Mouse (Mus musculus): ENCODE measurements around the gene Casc4. TPM values are rescaled to one million over a fixed set of nuclear protein-coding genes. Genes with fewer than 3 reads are reported as not detected.
A peak's percentile ranks its signal among the peaks of the same experiment; 100 is the strongest.
"Not testable (repeated sequence)": the region's sequence is repeated elsewhere in the genome, so short reads cannot be mapped to it uniquely, and the experiment has no call there.

Casc4 gene
- total RNA-seq, 2 experiments from 2014 or later: 141 TPM

DNA sequence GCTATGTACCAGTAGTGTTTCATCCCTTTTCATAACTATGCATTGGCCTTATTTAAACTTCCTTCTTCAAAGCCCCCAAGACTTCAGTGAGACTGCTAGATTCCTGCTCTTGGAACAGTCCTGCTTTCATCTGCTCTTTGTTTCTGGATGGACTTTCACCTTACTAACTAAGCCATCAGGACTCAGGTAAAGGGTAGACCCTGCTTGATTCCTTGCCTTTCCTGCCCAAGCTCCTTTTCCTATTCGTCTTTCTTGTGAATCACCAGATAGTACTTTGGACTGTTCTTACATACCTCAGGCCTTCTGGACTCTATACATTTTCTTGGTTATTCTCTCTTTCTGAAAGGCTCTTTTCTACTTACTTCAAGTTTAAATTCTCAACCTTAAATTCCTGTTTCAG lies 30.1 kb downstream of the Casc4 start:
- intact Hi-C loops (cut with DNase I): no loop called here
- no peak for DNase-seq

DNA sequence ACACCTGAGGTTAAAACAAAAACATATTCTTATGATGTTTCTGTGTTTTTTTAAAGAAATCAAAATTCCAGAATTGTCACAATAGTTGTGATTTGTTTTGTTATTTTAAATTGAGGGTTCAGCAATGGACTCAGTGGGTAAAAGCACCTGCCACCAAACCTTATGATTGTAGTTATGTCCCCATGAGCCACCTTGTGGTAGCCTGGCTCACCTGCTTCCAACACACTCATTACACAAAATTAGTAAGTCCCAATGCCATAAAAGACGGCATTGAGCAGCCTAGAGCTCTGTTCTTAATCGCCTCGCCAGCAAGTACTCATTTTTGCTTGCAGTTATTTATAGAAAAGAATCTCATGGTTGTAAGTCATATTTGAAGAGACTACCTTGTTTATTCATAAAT lies 43.2 kb downstream of the Casc4 start:
- intact Hi-C loops (cut with DNase I): no loop called here
- no peak for DNase-seq

DNA sequence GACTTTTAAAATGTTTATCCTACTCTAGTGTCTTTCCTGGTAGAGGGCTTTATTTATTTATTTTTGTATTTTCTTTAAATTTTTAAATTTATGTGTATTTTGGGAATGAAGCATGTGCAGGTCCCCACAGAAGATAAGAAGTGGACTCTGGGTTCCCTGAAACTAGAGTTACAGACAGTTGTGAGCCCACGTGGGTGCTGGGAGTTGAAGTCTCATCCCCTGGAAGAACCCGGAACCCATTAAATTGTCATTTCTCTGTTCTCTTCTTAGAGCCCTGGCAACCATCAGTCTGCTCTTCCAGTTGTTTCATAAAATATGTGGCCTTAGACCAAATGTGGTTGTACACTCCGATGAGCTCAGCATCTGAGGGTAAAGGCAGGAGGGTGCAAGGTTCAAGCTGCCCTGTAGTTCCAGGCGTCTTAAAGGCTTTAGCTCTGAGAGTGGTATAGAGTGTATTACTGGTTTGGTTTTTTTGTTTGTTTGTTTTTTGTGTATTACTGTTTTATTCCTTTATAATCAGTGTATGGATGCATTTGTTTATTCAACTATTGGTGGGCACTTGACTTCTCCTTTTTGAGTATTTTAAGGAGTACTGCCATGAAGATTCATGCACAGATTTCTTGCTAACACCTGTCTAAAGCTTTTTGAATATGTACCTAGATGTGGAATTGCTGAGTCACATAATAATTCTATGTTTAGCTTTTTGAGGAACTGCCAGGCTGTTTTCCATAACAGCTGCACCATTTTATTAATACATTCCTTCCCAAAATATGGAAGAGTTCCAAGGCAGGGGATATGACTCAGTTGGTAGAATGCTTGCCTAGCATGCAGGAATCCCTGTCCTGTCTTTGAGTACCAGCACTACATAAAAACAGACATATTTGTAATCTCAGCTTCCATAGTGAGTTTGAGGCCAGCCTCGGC lies 49.5 kb downstream of the Casc4 start:
- intact Hi-C loops (cut with DNase I): no loop called here
- no peak for DNase-seq

DNA sequence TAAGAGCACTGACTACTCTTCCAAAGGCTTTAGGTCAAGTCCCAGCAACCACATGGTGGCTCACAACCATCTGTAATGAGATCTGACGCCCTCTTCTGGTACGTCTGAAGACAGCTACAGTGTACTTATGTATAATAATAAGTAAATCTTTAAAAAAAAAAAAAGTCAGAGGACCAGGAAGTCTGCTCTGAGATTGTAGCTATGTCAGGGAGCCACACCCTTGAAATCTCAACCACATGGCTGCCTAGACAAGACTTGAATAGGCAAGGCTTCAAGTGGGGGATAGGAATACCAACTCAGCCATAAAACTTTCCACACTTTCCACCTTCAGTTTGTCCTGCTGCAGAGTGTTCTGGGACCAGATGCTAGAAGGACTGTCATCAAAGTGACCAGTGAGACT lies 70.9 kb downstream of the Casc4 start:
- intact Hi-C loops (cut with DNase I); DNase-seq: not testable (repeated sequence)

DNA sequence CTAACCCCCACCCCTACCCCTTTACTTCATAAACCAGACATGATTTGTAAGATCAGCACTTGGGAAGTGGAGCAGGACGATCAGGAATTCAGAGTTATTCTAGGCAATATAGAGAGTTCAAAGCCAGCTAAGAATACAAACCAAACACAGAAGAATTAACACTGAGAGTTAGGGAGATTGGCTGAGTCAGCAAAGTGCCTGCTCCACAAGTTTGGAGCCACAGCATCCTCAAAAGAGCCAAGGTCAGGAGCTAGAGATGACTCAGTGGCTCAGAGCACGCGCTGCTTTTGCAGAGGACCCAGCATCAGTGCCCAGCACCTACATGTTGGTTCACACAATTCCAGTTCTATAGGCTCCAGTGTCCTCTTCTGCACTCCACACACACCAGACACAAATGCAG lies 76.6 kb downstream of the Casc4 start:
- no peak for DNase-seq
- intact Hi-C loops (cut with DNase I): no loop called here

DNA sequence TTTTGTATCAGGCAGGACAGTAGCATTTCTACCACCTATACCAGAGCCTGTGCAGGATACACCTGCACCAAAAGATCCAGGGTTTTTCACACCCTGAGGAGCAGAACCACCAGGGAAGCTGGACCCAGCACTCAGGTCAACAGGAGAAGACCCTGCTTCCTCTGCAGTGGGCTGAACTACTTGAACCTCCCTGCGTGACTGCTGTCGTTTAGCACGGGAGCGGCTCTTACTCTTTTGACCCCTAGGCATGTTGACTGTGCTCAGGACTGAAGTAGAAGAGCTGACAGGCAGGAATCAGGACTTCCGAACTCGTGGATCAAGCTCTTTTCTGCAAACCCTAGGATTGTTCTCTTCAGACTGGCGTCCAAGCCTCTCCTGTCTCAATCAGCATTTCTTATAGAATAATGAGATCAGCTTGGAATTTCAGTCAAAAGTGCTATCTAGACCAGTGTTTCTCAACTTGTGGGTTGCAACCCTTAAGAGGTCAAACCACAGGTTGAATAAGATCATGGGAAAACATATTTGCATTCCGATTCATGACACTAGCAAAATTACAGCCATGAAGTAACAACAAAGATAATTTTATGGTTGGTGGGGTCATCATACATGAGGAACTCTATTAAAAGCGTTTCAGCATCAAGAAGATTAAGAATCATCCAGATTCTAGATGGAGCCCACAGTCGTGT lies 88.3 kb downstream of the Casc4 start:
- intact Hi-C loops (cut with DNase I): no loop called here
- DNase-seq: no peak

DNA sequence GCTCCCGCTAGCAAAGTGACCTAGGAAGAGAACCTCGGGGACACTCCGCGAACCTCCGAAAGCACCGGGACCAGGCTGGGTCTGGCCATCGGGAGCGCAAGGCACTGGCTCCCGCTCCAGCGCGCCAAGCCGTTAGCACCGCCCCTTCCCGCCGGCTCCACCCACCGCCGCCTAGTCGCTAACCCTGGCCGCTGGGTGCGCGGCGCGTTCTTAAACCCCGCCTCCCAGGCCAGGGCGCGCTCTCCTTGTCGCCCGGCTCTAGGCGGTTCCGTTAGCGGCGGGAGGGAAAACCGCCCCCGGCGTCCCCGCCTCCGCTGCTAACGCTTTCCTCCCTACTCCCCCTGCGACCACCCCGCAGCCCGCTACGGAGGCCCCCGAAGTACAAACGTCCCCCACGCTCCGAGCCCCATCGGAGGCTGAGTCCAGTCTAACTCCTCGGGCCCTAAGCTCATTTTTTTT lies 89.0 kb downstream of the Casc4 start, which contains the start of the genes Ctdspl2 and Mageb3:
Gene Ctdspl2, plus strand, starts transcription at position 237 of the 459 bp plus-strand sequence.
Gene Mageb3, minus strand, starts transcription at position 328 of the 459 bp plus-strand sequence.
- intact Hi-C loops (cut with DNase I): no loop called here
- DNase-seq: peak; percentile 98

DNA sequence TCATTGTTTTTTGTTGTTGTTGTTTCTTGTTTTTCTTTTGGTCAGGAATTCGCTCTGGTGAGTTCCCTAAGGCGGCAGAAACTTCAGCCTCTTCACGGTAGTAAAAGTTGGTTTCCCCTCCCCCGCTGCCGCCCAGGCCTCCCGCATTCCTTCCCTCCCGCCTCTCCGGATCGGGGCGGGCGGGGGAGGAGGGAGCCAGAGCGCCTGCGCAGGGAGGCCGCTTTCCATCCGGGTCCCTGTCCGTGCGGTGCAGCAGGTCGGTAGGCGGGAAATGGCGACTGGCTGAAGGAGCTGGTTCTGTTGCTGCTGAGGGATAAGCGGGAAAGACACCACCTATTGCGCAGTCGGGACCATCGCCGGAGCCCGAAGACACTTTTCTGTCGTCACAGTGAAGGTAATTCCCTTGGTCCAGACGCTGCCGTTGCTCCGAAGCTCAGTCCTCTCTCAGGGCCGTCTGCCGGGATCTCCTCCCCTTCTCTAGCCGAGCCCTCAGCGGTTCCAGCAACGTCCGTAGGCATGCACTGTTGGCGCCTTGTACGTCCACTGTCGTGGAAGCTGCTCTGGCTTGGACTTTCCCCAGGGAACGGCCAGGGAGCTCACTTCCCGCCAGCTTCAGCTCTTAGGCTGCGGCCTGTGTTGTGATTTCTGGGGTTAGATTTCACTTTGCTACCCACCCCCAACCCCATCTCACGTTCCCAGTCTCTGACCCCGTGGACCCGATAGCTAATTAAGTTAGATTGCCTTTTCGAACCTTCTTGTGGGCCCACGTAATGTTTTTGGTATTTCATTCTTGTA lies 89.7 kb downstream of the Casc4 start:
- intact Hi-C loops (cut with DNase I): no loop called here
- DNase-seq: peak; percentile 98

DNA sequence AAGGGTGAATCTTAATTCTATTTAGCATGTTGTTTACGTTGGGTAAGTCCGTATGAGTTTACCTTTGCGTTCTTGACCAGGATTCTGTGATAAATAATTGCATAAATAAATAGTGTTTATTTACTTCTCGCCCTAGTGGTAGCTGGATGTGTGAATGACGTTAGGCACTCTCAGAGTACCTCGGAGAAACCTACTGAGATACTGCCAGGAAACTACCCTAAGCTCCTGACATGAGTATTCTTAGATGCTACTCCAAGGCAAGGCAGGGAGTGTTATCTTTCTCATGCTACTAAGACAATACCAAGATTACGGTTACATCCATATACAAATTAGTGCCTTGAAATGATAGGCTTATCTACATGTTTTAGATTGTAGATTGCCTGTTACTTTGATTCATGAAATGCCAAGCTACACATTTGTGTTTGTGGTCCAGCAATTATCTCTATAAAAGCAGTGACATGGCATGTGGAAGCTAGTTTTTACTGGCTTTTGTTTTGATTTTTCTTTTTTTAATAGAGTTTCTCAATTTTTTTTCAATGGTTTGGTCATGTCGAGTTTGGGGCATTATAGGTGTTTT lies 90.5 kb downstream of the Casc4 start:
- intact Hi-C loops (cut with DNase I): no loop called here
- DNase-seq: no peak

Other genes with a start within 250 kb of the Casc4 start
- 10 to 100 TPM; 55.1 to 60.1 TPM for gene Frmd5, start 59.9 kb upstream of the Casc4 start, total RNA-seq (2021)
- gene Ctdspl2, start 89.0 kb downstream of the Casc4 start, total RNA-seq (2021): 10 to 100 TPM; 46.1 to 57.0 TPM
- under 1 TPM; 0.44 to 0.68 TPM for gene Mageb3, start 89.1 kb downstream of the Casc4 start, total RNA-seq (2021)
- 10 to 100 TPM; 17.4 to 18.7 TPM for gene Eif3j1, start 161.6 kb downstream of the Casc4 start, total RNA-seq (2021)